Comparison of ENCODE assay signal across 29 mouse cellular contexts in genomic region chr7:73467741-73468140, GRCm38 (mm10).
A peak's percentile ranks its signal among the peaks of the same experiment; 100 is the strongest.
DNase-seq lines count a peak whose midpoint lies in the region; ATAC-seq and TF ChIP-seq lines count a peak whose summit lies in the region.
"Had no signal": no experiment of that assay in that cellular context is flagged by ENCODE, and none has a peak within 500 bp of the region (broad histone marks: within the 10 kb centered on the region; RNA-seq: fewer than 3 reads in every experiment).

No protein-coding gene starts in this region.

- H3K4me1 ChIP-seq in heart, embryonic 10.5 days = no peaks in the 10 kb centered on the region
- H3K4me1 ChIP-seq: embryonic facial prominence, embryonic 13.5 days; embryonic facial prominence, embryonic 15.5 days; forebrain, embryonic 10.5 days; forebrain, embryonic 12.5 days had no signal

- ATAC-seq in frontal cortex, adult (ENCODE audit: low TSS enrichment) = peak; percentile 35; the same call in 1 of the 2 replicates
- ATAC-seq: activated CD4-positive, CD25-positive, alpha-beta regulatory T cell, adult 4 months; CD4-positive, CD25-positive, alpha-beta regulatory T cell, adult 4 months; forebrain, embryonic 14.5 days; forebrain, embryonic 16.5 days; Patski had no signal

- no peak overlapping the region for H3K27ac ChIP-seq in heart, embryonic 10.5 days
- peak overlapping the region; percentile 45 for H3K27ac ChIP-seq in left cerebral cortex, adult 2 months
- H3K27ac ChIP-seq: embryonic facial prominence, embryonic 13.5 days; embryonic facial prominence, embryonic 15.5 days; forebrain, embryonic 10.5 days; forebrain, embryonic 12.5 days had no signal

- 94% methylated on average over 3 of the region's 3 CpGs for WGBS in heart, embryonic 10.5 days

- no peak for DNase-seq in frontal cortex, postnatal 14 days (ENCODE audit: low spot score in 2 of 2)
- peak; percentile 25 for DNase-seq in heart, embryonic 10.5 days (ENCODE audit: low spot score)
- no peak for DNase-seq in heart, postnatal 14 days
- no peak for DNase-seq in left cerebral cortex, adult 2 months (ENCODE audit: extremely low spot score in 1 of 2, low spot score in 2 of 2)
- DNase-seq in left cerebral cortex, postnatal 10 days (ENCODE audit: extremely low spot score in 1 of 2, low spot score in 2 of 2) = no peak
- DNase-seq: adrenal gland, adult 8-10 months; adrenal gland, postnatal 14 days; adrenal gland, postnatal 36 days; B cell, adult 2 months; cerebellum, adult 11 months; cerebellum, adult 18-20 months; cerebellum, adult 8-10 months; cerebellum, adult 9-11 months; cerebellum, postnatal 14 days; cerebellum, postnatal 36 days; embryo, embryonic 11 days had no signal

- peaks cover 98% of the 10 kb centered on the region for H3K36me3 ChIP-seq in heart, embryonic 10.5 days

- intact Hi-C loops in heart, postnatal 14 days (cut with DNase I) = no loop called here
- intact Hi-C loops in left cerebral cortex, adult 2 months (cut with DNase I) = no loop called here
- intact Hi-C loops in left cerebral cortex, postnatal 10 days (cut with DNase I) = no loop called here

- no peaks in the 10 kb centered on the region for H3K9me3 ChIP-seq in heart, embryonic 10.5 days
- H3K9me3 ChIP-seq: embryonic facial prominence, embryonic 13.5 days; embryonic facial prominence, embryonic 15.5 days; forebrain, embryonic 10.5 days; forebrain, embryonic 12.5 days; G1E had no signal

- TF ChIP-seq CTCF in left cerebral cortex, adult 2 months (IDR thresholded peaks at IDR 0.05) = no peak

- no peak overlapping the region for H3K4me3 ChIP-seq in heart, embryonic 10.5 days
- no peak overlapping the region for H3K4me3 ChIP-seq in left cerebral cortex, adult 2 months
- H3K4me3 ChIP-seq: embryonic facial prominence, embryonic 13.5 days; embryonic facial prominence, embryonic 15.5 days; erythroblast, embryonic 14.5 days; forebrain, embryonic 10.5 days; forebrain, embryonic 12.5 days had no signal

- no peaks in the 10 kb centered on the region for H3K27me3 ChIP-seq in heart, embryonic 10.5 days (ENCODE audit: insufficient read depth, poor library complexity, severe bottlenecking)
- H3K27me3 ChIP-seq: CH12.LX; embryonic facial prominence, embryonic 13.5 days; embryonic facial prominence, embryonic 15.5 days; forebrain, embryonic 12.5 days; Patski had no signal
